Mouse (Mus musculus) embryo, embryonic 9.5 days (tissue): Measurements from ENCODE around the gene Ppa2.
A peak's percentile ranks its signal among the peaks of the same experiment; 100 is the strongest.

Source experiments
- DNase-seq: peaks from one replicate; pipeline ENCODE4 v3.0.0-alpha.2; 2017; ENCODE audit errors: extremely low spot score

Gene Ppa2

DNA sequence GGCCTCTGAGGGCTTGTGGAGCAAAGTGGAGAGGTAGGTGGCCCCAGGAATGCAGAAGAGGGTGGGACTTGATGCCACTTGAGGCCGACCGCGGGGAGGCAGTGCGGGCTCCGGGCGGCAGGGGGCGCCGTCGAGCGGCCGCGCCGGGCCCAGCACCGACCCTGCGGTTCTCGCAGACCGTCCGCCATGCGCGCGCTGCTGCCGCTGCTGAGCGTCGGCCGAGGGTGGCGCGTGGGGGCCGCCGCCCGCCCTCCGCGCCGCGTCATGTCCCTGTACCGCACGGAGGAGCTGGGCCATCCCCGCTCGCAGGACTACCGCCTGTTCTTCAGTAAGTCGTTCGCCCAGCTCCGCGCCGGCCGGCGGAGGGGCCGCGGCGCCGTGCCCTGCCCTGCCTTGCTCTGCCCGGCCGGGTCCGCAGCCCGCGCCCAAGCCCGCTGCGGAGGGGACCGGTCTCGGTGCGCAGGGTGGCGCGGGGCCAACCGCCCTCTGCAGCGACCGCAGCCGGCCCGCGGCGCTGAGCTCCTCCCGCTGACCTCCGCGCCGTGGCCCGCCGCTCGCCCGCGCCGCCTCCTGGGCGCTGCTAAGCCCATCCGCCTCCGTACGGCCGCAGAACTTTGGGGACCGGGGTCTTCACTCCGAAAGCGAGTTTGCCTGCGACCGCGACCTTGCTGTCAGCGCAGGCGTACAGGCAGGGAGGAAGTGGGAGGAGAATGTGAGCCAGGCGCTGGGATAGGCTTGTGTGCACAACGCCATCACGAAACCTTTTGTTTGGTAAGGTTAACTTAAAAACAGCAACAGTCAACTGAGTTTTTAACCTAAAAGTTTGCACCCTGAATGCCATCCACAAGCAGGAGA, at the start of gene Ppa2:
Gene Ppa2, plus strand, starts transcription at position 157 of the 855 bp plus-strand sequence.
- DNase-seq, result peak; percentile 85

DNA sequence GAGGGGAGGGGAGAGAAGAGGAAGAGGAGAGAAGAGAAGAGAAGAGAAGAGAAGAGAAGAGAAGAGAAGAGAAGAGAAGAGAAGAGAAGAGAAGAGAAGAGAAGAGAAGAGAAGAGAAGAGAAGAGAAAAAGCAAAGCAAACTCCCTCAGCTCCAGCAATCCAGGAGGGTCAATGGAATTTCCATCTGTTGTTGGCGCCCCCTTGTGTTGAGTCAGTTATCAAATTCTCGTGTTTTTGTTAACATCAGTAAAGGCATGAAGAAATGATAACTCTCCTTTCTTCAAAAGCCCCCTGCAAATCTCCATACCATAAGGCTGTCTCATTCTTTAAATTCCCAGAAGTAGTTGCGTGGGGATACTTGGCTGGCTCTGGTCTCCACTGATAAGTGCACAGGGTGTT, 38.0 kb upstream of the Ppa2 start:
- DNase-seq, result peak; percentile 49

DNA sequence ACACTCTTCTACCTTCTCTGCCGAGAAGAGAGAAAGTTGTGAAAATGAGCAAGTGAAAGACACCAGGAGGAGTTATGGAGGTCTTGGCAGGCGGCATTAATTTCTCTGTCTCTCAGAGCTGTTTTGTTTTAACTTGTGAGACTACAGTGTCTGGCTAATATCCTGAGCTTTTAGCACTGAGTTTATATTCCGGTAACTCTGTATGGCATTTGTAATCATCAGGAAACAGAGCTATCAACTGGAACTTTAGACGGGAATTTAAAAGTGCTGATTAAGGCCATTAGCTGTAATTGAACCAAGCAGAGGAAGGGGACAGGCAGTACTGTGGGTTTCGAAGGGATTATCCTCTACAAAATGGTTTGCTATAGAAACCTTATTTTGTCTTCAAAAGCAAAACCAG, 25.3 kb upstream of the Ppa2 start:
- no peak for DNase-seq

DNA sequence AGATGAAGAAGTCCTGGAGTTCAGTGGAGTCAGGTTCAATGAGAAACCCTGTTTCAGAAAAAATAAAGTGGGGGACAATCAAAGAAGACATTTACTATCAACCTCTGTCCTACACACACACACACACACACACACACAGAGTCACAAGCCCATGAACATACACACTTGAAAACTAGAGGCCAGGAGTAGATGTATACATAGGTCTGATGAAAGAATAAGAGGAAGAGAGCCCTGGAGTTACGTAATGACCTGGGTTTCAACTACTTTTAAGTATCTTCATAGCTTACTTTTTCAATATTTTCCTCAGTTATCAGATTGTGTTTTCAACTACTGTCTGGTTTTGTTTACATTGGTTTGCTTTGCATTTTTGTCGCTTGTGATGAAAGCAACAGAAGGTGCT, 21.1 kb upstream of the Ppa2 start:
- DNase-seq, result no peak

DNA sequence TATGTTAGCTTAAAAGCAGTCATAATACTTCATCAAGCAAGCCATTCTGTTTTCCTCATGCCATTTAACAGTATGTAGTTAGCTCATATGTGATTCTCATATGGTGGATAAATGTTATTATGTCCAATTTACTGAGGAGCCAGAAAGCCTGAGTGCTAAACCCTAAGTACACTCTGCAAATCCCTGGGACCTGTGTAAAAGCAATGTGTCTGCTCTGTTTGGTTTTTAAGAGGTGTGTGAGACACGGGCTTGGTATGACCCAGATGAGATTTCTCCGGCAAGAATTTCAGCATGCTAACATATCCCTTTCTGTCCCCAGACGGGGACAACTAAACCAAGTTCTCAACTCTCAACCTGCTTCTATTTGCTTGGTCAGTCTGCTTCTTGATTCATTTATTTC, 5.6 kb upstream of the Ppa2 start:
- no peak for DNase-seq

DNA sequence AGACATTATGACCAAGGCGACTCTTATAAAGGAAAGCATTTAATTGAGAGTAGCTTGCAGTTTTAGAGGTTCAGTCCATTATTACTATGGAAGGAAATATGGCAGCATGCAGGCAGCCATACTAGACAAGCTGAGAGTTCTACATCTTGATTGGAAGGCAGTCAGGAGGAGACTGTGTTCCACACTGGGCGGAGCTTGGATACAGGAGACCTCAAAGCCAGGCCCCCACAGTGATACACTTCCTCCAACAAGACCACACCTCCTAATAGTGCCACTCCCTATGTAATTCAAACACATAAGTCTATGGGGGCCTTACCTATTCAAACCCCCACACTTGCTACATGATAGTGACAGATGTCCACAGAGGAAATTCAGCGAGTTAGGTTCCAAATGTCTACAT, 1.5 kb upstream of the Ppa2 start:
- DNase-seq, result no peak

DNA sequence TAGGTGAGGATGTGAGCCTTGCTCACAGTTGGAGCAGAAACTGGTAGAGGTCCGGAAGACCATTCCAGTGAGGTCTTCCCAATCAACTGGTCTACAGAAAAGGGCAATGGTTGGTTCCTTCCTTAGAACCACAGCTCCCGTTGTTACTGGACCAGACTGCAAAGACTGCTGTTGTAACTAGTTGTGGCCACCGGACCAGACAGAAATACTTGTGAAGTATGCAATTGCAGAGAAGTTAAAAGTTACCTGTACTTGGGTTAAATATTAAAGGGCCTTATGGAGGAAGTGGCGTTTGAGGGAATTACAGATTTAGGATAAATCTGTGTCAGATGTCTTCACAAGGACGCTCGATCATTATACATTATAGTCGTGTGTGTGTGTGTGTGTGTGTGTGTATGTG, 551 bp upstream of the Ppa2 start:
- no peak for DNase-seq

DNA sequence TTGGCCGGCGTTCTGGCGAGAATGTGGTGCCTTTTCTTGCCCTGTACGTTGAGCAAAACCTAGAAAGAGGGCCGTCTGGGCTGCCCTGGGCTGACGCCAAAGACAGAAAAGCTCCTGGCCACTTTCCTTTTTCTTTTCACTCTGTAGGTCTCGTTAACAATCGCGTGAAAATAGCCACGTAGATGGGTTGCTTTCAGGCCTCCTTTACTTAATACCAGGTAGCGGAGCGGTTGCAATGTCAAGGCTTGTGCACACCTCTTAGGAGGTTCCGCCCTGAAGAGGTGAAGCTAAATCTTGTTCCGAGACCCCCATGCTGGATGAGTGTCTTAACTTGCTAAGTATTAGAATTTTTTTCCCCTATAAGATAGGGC, 884 bp downstream of the Ppa2 start:
- no peak for DNase-seq

DNA sequence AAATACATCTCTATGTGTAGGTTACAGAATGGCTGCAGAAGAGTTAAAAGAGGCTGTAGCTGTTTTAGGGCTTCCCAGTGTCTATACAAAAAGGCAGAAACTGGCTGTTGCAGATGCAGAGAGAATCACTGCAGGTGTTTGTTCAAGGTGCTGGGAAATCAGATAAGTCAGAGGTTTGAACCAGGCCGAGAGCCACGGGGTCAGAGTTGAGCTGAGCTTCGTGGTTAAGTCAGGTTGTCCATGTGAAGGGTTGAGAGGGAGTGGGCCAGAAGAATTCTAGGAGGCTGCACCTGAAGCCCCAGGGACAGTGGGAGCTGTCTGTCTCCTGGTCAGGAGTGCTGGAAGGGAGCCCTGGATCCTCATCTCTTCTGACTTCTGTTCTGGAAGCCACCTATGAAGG, 2.4 kb downstream of the Ppa2 start:
- no peak for DNase-seq

DNA sequence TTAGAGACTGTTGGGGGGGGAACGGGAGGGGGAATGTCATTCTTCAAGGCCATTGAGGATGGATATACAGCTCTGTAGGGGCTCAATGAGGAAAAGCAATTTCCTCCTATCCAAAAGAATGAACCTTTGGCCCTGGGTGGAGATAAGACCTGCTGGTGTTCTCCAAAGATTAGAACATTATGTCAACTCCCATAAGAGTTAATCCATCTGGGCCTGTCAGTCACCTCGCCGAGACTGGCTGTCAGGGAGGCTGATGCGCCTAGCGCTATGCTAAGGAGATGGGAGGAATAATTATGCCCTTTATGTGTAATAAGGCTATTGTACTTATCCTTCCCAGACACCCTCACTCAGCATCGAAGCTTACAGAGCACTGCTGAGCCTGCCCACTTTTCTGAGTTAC, 2.9 kb downstream of the Ppa2 start:
- no peak for DNase-seq

DNA sequence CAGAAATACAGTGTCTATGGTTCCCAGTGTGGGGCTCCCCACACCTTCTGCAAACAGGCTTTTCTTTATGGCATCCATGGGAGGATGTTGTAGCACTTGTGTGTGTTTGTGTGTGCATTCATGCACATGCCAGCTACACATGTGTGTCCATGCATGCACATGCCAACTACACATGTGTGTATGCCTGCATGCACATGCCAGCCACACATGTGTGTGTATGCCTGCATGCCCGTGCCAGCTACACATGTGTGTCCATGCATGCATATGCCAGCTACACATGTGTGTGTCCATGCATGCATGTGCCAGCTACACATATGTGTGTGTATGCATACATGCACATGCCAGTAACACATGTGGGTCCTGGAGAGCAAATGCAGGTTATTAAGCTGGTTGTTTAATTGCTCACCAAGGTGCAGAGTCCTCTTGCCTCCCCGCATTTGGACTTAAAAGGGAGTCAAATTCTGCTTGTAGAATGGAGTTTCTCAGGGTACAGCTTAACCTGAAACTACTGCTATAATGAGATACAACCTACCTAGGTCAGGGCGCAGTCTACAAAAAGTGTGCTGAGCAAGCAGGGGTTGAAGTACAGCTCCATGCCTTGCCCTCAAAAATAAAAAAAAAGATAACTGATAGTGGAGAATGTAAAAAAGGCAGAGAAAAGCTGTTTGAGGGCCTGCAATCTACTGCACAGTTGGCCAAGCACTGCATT, 3.7 kb downstream of the Ppa2 start:
- DNase-seq, result no peak

DNA sequence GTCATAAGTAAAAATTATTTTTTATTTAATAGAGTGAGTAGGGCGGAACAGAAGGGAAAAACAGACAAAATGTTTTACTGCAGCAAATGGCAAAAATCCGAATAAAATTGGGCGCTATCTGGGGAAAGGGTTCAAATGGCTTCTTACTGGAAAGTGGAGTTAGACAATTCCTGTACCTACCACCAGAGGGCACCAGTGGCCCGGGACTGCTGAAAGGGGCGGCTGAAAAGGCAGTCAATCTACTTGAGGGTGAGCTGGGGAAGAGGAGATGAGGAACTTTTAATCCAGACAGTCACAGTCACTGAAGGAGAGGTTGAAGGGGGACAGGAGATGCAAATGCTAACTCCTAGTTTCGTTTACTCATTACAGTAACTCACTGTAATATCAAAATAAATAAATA, 4.6 kb downstream of the Ppa2 start:
- DNase-seq, result peak; percentile 68

DNA sequence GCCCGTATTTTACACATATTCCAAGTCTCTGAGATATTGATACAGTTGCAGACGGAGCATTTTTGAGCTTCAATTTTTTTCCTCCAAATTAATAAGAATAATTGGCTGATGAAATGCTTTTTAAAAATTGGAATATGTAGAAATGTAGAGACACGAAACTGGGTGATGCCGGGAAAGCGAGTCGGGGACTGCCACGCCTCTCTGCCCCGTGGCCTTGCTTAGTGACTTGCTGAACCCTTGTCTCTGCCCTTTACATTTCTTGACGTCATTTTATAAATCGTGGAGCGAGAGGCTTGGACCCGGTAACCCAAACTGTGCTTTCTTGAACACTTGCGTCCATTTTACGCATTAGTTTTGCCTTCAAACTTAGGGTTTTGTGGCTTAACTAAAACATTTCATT, 5.1 kb downstream of the Ppa2 start:
- no peak for DNase-seq

DNA sequence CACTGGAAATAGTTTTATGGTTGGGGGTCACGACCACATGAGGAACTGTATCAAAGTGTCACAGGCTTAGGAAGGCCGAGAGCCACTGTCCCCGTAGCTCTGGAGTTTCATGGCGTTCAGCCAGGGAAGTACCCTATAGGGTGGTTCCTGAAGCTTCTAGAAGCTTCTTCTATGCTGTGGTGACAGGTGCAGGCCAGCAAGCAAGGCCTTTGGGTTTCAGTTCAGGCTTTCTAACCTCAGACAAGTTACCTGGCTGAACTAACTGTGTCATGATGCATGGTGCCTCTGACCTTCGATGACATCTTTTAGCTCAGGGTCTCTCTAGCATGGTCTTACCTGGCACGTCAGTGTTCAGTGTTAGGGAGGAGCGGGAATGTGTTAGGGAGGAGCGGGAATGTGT, 5.7 kb downstream of the Ppa2 start:
- DNase-seq, result no peak

DNA sequence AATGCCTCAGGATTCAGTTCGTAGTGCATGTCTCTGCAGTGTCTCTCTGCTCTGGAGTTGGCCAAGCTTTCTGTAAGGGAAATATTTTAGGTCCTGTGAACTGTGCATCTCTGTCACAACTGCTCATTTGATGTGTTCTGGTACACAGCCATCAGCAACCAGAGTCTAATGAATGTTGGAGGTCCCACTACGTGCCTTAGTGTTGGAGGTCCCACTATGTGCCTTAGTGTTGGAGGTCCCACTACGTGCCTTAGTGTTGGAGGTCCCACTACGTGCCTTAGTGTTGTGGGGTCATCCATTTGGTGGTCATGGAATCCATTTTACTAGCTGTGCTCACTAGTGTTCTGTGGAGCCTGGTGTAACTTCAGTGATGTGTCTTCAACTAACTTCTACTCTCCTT, 7.9 kb downstream of the Ppa2 start:
- no peak for DNase-seq

DNA sequence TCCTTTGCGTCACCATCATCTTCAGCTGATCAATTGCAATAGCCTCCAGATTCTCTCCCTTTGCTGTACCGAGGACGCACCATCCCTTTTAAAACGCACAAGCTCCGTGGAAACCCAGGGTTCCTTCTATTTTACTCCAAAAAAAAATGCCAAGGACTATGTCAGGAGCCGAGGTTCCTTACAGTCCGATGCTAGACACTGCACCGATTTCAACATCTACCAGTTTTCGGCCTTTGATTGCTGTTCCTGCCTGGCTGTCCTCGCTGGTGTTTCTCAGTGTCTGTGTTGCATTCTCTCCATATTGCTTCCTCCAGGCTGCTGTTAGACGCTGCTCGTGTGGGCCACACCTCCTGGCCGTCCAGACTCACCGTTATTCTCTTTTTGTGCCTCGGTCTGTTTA, 8.7 kb downstream of the Ppa2 start:
- no peak for DNase-seq

DNA sequence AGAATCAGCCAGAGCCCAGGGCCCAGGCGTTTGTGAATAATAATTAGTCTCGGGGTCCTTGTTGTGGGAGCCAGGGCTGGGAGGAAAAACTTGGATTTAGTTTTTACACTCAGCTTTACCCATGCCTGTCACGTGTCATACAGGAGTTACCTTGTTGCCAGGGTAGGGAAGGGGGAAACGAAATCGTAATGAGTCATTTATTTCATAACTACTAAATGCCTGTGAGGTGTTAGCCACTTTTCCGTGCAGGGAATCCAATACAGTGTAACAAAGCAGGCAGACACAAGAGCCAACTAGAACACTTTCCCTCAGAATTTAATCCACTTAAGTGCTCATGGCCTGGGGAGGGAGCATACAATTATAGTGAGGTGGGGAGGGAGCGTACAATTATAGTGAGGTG, 9.9 kb downstream of the Ppa2 start:
- no peak for DNase-seq

DNA sequence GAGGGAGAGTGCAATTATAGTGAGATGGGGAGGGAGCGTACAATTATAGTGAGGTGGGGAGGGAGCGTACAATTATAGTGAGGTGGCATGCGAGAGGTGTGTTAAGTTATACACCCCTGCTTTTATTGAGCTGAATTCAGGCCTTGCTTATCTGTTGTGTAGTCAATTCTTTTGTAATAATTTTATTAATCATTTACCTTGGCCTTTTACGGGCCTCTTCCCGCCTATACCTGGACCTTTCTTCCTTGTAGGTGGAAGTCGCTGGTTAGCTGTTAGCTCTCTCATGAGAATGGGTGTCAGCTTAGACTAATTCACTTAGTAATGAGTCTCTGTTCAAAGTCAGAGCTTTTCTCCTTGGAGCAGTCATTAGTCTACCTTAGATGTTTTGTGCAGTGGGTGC, 10.4 kb downstream of the Ppa2 start:
- no peak for DNase-seq

DNA sequence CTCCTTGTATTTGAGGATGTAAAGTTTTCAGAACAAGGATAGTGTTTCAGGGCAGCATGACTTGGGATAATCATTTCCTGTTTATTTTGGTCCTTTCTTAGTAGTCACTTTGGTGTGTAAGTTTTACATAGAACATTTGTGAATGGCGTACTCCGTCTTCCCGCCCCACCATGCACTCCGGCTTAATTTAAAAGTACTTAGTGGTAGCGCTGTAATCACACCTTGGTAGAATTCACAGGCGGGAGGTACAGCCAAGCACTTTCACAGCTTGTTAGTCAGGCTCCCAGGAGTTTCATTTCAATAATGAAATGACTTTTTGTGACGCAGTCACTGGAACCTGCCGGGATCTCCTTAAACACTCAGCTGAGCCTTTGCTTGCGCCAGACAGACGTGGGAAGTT, 12.0 kb downstream of the Ppa2 start:
- DNase-seq, result no peak

DNA sequence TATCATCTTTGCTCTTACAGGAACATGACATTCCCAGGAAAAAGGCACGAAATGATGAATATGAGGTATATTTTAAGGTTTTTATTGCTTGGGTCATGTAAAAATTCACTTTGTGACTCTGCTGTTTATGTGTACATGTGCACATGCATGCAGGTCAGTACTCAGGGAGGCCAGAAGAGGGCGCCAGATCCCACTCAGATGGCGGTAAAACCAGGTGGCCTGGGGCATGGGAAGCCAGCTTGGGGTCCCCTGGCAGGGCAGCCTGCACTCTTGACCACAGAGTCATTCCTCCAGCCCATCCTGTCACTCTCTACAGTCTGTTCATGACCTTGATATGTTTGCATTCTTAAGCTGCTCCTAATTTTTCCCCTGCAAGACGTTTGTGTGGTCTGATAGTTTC, 12.6 kb downstream of the Ppa2 start:
- no peak for DNase-seq

DNA sequence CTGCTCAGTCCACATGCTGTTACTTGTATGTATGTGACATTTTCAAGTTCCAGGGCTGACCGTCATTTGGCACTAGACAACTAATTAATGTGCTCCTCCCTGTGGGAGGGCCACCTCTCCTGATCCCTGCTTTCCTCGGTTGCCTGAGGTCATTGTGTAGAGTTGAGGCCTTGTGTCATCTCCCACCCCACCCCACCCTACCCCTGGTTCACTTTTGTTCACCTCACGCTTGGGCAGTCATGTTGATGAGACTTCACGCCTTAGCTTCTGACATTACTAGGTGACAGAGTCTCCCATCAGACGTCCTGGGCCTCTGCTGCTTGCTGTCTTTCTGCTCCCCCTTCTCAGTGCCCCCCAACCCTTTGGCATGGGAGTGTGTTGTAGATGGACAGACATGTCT, 15.2 kb downstream of the Ppa2 start:
- DNase-seq, result no peak

DNA sequence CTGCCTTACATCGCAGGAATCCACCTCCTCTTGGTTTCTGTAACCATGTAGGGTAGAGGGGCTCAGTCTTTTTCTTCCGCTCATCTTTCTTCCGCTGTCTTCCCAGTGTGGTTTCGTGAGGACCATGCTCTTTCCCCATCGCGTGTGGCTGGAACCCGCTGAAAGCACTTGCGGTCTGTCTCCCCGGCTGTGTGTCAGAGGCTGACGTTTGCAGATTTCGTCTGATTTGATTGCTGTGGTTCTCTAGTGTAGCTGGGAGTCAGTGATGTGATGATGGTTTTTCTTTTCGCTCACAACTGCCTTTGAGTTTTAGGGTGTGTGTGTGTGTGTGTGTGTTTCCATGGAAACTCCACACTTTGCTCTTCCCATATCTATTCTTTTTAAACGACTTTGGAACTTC, 18.6 kb downstream of the Ppa2 start:
- DNase-seq, result no peak

DNA sequence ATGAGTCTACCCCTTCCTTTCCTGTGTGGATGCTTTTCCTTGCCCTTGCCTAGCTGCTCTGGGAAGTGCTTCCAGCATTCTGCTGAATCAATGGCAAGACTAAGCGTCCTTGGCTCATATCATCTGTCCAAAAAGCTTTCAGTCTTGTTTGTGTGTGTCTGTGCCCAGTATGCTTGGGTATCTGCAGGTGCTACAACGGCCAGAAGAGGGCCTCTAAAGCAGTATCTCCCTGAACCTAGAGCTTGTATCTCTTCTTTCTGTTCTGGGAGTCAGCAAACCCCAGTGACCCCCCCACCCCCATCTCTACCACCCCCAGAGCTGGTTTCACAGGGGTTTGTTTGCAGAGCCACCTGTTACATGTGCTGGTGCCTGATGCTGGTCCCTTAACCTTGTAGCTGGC, 19.5 kb downstream of the Ppa2 start:
- DNase-seq, result no peak
